Mouse (Mus musculus): ENCODE measurements around the gene Fam240b. TPM values are rescaled to one million over a fixed set of nuclear protein-coding genes. Genes with fewer than 3 reads are reported as not detected.
A peak's percentile ranks its signal among the peaks of the same experiment; 100 is the strongest.

The Fam240b gene
- polyA plus RNA-seq, 1 experiment from 2014 or later: not detected

DNA sequence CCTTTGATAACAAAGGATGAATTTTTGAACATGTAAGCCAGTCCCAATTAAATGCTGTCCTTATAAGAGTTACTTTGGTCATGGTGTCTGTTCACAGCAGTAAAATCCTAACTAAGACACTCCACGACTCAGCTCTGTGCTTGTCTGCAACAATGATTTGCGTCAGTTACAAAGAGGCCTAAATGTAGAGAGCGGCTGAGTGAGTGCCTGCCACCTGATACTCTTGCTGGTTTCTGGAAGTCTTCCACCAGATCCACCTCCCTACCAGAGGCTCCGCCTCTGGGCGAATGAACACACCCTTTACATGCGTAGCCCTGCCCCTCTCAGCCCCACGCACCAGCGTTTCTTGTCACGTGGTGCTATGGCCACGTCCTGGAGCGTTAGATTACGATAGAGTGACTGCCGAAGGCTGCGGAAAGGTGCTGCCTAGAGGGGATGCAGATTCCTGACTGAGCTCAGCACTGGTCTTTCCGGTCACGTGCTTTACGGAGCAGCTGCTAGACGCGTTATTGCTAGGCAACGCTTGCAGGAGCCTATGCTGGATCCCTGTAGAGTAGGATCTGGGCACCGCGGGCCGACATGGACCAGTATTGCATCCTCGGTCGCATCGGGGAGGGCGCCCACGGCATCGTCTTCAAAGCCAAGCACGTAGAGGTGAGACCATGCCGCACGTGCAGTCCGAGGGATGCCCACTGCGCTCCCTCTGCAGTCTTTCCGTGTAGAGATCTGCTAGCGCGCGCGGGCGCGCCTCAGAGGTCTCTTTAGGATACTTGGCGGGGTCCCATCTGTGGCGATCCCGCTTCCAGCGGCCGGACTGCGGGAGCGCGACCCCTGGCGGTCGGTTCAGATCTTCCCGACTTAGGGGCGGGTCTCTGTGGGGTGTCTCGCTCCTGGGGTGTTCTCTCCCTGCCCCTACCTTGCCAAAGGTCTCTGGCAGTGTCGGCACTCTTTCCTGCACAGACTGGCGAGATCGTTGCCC is 65.3 kb downstream of the Fam240b start, which contains the start of gene Cdk20:
Gene Cdk20 (plus strand): TSS at position 298 of the 979 bp plus-strand sequence.
- ATAC-seq: peak; percentile 99
- WGBS: under 1% methylated on average over 57 of the region's 57 CpGs
- H3K36me3 ChIP-seq (ENCODE audit: control insufficient read depth, insufficient read depth): no peaks in the 10 kb centered on the region
- H3K27ac ChIP-seq (ENCODE audit: low read depth, low read length): peak within 1 kb of the TSS; percentile 76
- H3K9ac ChIP-seq (ENCODE audit: low read depth, low read length): peak within 1 kb of the TSS; percentile 40
- TF ChIP-seq CTCF (IDR thresholded peaks at IDR 0.05; ENCODE audit: low read depth): peak; percentile 85
- no peaks in the 10 kb centered on the region for H3K27me3 ChIP-seq (replicated peaks; ENCODE audit: control insufficient read depth, insufficient read depth, low read length)
- H3K9me3 ChIP-seq (ENCODE audit: control insufficient read depth): no peaks in the 10 kb centered on the region
- H3K4me1 ChIP-seq (replicated peaks; ENCODE audit: control insufficient read depth, insufficient read depth, low read length): no peaks in the 10 kb centered on the region
- H3K4me3 ChIP-seq (ENCODE audit: low read depth, low read length): peak within 1 kb of the TSS; percentile 67
- H3K4me2 ChIP-seq (replicated peaks; ENCODE audit: low read depth): peak within 1 kb of the TSS; percentile 86

Other genes with a start within 250 kb of the Fam240b start
- 15.0 and 17.2 TPM in 2 replicates for gene Cdc14b, start 222.5 kb downstream of the Fam240b start, polyA plus RNA-seq (2015; fragmentation: Nextera tagmentation; extraction: Ambion mirVana)
- gene Aaed1, start 185.1 kb downstream of the Fam240b start, polyA plus RNA-seq (2015; fragmentation: Nextera tagmentation; extraction: Ambion mirVana): 28.9 and 29.9 TPM in 2 replicates
- 1,058 and 1,193 TPM in 2 replicates for gene Ctsl, start 126.9 kb downstream of the Fam240b start, polyA plus RNA-seq (2015; fragmentation: Nextera tagmentation; extraction: Ambion mirVana)
- gene Cdk20, start 65.5 kb downstream of the Fam240b start, polyA plus RNA-seq (2015; fragmentation: Nextera tagmentation; extraction: Ambion mirVana): 4.1 and 4.3 TPM in 2 replicates